Mouse (Mus musculus): ENCODE measurements around the gene Midn.

The Midn gene

DNA sequence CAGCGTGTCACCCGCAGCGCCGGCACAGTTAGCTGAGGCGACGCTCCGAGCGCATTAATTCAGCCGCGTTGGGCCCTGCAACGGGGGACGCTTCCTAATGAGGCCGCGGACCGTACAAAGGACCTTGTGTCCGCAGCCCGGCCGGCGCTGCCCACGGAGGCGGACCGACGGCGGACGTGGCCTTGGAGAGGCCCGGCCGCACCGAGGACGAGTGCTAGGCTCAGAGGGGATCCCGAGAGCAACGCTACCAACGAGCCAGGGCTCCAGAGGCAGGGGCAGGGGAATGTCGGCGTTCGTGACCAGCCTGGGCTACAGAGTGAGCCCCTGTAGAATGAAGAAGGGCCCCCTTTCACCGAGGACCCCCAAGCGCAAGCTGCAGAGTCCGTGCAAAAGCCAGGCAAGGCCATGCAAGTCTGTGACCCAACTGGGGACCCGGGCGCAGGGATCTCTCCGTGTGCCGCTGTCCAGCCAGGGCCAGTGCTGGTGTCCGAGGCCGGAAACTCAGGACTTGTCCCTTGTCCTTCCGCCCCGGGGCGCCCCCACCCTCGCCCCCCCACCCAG is 42.5 kb downstream of the Midn start:
- peak; percentile 29 for DNase-seq (ENCODE audit: low read depth, low spot score)

DNA sequence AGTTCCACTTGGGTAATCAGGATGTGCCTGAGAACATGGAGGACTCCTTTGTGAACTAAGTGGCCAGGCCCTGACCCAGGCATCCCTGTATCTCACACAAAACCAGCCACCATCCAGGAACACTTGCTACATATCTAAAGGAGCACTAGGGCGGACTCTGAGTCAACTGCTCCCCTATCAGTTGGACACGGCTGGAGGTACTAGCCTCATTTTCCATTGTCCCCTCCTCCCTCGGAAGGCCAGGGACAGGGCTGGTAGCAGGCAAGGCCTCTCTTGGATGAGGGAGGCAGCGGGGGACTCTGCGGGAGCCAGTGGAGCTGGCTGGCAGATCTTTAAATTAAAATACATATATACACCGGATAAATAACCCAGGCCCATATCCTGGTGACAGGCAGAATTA is 45.9 kb downstream of the Midn start:
- no peak for DNase-seq (ENCODE audit: low read depth, low spot score)

DNA sequence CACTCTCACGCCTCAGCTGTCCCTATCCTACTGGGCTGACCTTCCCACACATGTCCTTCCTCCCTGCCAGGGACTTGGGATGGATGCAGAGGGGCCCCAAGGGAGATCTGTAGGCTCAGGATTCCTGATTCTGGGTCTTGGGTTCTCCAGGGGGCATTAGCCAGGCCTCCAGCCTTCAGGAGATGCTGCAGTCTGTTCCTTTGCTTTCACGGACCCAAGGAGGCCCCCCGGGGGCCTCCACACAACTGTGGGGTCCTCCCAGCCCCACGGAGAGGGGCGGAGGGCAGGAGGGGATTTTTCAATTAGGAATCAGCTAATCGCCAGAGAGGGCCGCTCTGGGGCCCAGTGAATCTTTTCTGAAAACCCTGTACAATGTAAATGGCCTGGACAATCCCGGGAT is 46.4 kb downstream of the Midn start:
- no peak for DNase-seq (ENCODE audit: low read depth, low spot score)

DNA sequence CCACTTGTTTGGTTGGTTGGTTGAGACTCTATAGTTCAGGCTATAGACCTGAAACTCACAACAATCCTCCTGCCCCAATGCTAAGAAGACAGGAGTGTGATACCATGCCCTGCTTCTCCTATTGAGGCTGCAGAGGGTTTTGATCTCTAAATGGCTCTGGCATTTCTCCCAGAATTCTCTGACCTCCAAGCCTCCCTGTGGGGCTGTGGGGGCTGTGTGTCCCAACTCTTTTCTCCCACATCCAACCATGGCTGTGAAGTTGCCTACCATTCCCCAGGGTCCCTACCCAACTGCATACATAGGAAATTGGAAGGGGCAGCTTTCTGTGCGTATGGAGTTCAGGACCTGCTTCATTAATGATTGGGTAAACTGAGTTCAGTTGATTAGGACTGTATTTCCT is 48.1 kb downstream of the Midn start:
- no peak for DNase-seq (ENCODE audit: low read depth, low spot score)

DNA sequence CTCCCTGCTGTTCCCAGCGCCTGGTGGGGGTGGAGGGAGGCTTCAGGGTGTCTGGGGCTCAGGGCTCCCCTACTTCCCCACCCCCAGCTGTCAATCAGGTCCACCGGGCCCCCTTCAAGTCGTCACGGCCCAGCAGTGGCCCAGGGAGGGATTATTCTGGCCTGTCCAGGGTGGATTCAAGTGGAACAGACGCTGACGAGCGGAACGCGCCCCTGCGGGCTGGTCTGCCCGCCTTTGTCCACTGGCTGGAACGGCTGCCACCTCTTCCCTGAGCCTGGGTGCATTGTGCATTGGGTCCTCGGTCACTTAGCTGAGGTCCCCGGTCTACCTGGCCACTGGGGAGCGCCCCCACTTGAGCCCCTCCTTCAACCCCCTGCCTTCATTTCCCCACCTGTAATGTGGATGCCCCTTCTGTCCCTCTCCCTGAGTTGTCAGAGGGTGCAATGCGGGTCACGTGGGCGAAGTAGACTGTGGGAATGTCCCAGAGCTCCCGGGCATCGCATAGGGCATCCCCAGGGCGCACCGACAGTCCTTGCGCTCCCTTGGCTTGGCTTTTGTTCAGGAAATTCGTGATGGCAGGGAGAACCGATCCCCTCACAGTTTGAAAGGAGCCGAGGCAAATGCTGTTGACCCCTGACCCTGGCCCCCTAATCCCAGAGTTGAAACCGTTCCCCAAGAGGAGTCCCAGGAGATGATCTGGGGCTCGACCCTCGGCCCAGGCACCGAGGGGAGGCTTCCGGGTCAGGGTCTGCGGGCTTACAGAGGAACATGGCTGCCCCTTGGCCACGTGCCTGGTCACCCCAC is 48.9 kb downstream of the Midn start:
- DNase-seq (ENCODE audit: low read depth, low spot score), result no peak

DNA sequence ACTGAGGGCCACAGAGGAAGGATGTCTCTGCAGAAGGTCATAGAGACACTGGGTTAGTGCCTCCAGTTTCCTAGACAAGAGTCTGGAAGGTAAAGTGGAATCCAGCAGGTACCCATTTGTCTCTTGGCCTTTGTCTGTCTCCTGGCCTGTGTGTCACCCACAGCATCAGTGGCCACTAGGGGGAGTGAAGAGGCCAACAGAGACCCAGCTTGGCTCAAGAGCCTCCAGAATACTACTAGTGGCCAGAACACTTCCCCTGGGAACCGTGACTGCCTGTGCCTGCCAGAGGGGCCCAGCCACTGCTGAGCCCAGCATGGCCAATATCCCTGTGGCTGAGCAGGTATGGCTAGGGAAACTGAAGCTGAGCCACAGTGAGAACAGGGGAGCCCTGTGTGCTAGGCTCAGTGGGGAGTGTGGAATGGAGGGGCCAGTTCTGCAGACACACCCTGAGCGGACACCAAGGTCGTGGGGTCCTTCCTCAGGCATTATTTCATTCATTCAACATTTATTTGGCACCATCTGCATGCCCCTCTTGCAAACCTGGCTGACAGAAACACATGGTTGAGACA is 51.5 kb downstream of the Midn start:
- DNase-seq (ENCODE audit: low read depth, low spot score), result peak; percentile 94

DNA sequence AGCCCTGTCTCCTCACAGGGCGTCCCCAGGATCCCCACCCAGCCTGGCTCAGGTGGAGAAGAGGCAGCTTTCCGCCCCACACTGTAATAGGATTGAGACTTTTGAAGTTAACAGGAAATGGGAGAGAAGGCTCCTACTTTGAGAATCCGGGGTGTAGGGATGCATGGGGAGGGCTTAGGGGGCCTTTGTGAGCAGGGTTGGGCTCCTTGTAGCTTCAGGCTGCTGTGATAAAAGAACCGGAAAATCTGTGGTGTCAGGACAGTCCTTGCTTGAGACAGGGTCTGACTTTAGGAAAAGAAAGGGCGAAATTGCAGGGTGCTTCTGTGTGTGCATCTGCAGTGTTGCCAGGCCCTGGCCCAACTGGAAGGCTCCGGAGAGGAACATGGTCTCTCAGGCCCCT is 52.4 kb downstream of the Midn start:
- no peak for DNase-seq (ENCODE audit: low read depth, low spot score)

DNA sequence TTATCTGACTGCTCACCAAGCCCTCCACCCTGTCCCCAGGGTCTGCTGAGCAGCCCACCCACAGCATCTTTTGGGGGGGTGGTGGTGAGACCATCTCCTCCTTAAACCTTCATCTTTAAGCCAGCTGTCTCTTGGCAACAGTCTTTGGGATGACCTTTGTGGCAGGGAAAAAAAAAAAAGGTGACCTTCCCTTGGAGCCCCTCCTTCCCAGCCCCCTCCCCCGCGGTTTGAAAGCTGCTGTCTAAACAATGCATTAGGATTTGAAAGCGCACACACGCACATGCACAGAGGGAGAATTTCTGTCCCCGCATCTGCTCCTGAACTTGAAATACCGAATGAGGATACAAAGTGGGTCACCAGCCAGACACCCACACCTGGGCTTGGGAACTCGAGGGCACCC is 56.0 kb downstream of the Midn start:
- DNase-seq (ENCODE audit: low read depth, low spot score), result peak; percentile 43

DNA sequence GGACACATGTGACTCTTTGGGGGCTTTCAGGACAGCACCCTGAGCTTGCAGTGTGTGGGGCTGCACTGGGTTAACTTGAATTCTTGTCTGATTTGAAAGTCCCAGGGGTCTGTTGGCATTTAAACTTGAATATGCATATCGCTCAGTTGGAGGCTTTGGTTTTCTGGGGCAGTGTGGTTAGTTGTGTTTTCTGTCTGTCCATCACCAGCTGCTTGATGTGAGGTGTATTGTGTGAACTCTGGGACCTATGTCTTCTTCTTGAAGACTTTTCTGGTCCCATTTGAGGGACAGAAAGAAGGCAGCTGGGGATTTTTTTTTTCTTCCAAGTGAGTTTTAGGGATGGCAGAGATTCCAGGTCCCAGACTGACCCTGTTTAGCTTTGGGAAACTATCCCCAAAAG is 59.1 kb downstream of the Midn start:
- DNase-seq (ENCODE audit: low read depth, low spot score), result no peak

DNA sequence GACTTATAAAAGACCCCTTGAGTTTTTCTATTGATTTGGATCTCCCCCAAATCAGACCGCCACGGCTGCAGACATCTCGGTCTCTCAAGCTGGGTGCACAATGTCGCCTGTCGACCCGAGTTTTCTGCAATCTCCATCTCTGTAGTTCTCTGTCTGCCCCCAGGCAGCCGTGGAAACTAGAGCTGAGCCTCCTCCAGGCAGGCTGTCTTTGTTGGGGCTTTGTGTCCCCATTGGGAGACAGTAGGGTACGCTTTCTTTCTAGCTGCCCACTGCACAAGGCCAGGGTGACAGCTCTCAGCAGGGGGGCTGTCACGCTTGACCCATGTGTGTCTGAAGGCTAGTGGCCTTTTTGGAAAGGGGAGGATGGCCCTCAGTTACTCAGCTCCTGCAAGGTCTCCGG is 59.6 kb downstream of the Midn start:
- no peak for DNase-seq (ENCODE audit: low read depth, low spot score)
